ENCODE assay signal across 23 mouse cellular contexts in genomic region chr2:121403296-121403695, GRCm38 (mm10). TPM values are rescaled to one million over a fixed set of nuclear protein-coding genes. Genes with fewer than 3 reads are reported as not detected.
DNase-seq lines count a peak whose midpoint lies in the region; ATAC-seq lines count a peak whose summit lies in the region.
"Had no signal": no experiment of that assay in that cellular context is flagged by ENCODE, and none has a peak within 500 bp of the region (broad histone marks: within the 10 kb centered on the region; RNA-seq: fewer than 3 reads in every experiment).

No protein-coding gene starts in this region.

- no peak overlapping the region for H3K27ac ChIP-seq in embryonic facial prominence, embryonic 14.5 days (replicated peaks; ENCODE audit: low read depth, low read length)
- no peak overlapping the region for H3K27ac ChIP-seq in embryonic facial prominence, embryonic 10.5 days (replicated peaks)
- H3K27ac ChIP-seq: embryonic facial prominence, embryonic 15.5 days; forebrain, embryonic 15.5 days; heart, embryonic 15.5 days; hindbrain, embryonic 13.5 days had no signal

- DNase-seq in embryonic facial prominence, embryonic 14.5 days (ENCODE audit: low spot score), result peak; percentile 20
- DNase-seq in embryonic facial prominence, embryonic 10.5 days (ENCODE audit: low spot score), result no peak
- peak; percentile 25 for DNase-seq in kidney, postnatal 14 days
- no peak for DNase-seq in kidney, adult 11 months
- peak; percentile 14 for DNase-seq in lung, postnatal 36 days
- DNase-seq in lung, postnatal 25 days (ENCODE audit: low spot score), result no peak
- DNase-seq in layer of hippocampus, adult 9-10 months (ENCODE audit: low spot score), result no peak
- DNase-seq: adrenal gland, adult 2 months; adrenal gland, postnatal 25 days; B cell, adult 2 months; cerebellum, adult 18-20 months; cerebellum, adult 9-11 months; cerebellum, postnatal 36 days; gastrocnemius, postnatal 36 days; heart, adult 18-20 months; heart, postnatal 14 days had no signal

- ATAC-seq in embryonic facial prominence, embryonic 14.5 days (ENCODE audit: low read depth), result no peak
- ATAC-seq: forebrain, embryonic 15.5 days had no signal

- no peak overlapping the region for H3K4me2 ChIP-seq in embryonic facial prominence, embryonic 14.5 days (ENCODE audit: low read depth, low read length)
- H3K4me2 ChIP-seq: embryonic facial prominence, embryonic 15.5 days; forebrain, embryonic 15.5 days; heart, embryonic 11.5 days; heart, embryonic 15.5 days; hindbrain, embryonic 13.5 days had no signal

- H3K4me3 ChIP-seq in embryonic facial prominence, embryonic 14.5 days (ENCODE audit: low read depth, low read length), result no peak overlapping the region
- H3K4me3 ChIP-seq in embryonic facial prominence, embryonic 10.5 days, result no peak overlapping the region
- H3K4me3 ChIP-seq: embryonic facial prominence, embryonic 15.5 days; erythroblast, embryonic 14.5 days; forebrain, embryonic 15.5 days; heart, embryonic 15.5 days; hindbrain, embryonic 13.5 days had no signal

- 0 out of 2 replicates have a peak, but pooled peaks cover 1% of the 10 kb centered on the region for H3K9me3 ChIP-seq in embryonic facial prominence, embryonic 14.5 days (ENCODE audit: control insufficient read depth, low read length)
- H3K9me3 ChIP-seq in embryonic facial prominence, embryonic 10.5 days, result no peaks in the 10 kb centered on the region
- H3K9me3 ChIP-seq: embryonic facial prominence, embryonic 15.5 days; forebrain, embryonic 15.5 days; heart, embryonic 15.5 days; hindbrain, embryonic 13.5 days had no signal

- no peaks in the 10 kb centered on the region for H3K27me3 ChIP-seq in embryonic facial prominence, embryonic 14.5 days (replicated peaks; ENCODE audit: control insufficient read depth, insufficient read depth, low read length)
- H3K27me3 ChIP-seq in embryonic facial prominence, embryonic 10.5 days (replicated peaks; ENCODE audit: low read depth, poor library complexity, severe bottlenecking), result no peaks in the 10 kb centered on the region
- H3K27me3 ChIP-seq: embryonic facial prominence, embryonic 15.5 days; forebrain, embryonic 15.5 days; heart, embryonic 15.5 days; hindbrain, embryonic 13.5 days had no signal

- no peak overlapping the region for H3K9ac ChIP-seq in embryonic facial prominence, embryonic 14.5 days (ENCODE audit: low read depth, low read length)
- H3K9ac ChIP-seq: embryonic facial prominence, embryonic 15.5 days; forebrain, embryonic 15.5 days; heart, embryonic 15.5 days; hindbrain, embryonic 13.5 days had no signal

- no peaks in the 10 kb centered on the region for H3K36me3 ChIP-seq in embryonic facial prominence, embryonic 14.5 days (ENCODE audit: control insufficient read depth, insufficient read depth, low read length)
- no peaks in the 10 kb centered on the region for H3K36me3 ChIP-seq in embryonic facial prominence, embryonic 10.5 days (replicated peaks)
- H3K36me3 ChIP-seq: embryonic facial prominence, embryonic 15.5 days; forebrain, embryonic 15.5 days; heart, embryonic 15.5 days; hindbrain, embryonic 13.5 days had no signal

- no peaks in the 10 kb centered on the region for H3K4me1 ChIP-seq in embryonic facial prominence, embryonic 14.5 days (ENCODE audit: control insufficient read depth, insufficient read depth, low read length)
- H3K4me1 ChIP-seq in embryonic facial prominence, embryonic 10.5 days, result no peaks in the 10 kb centered on the region
- H3K4me1 ChIP-seq: embryonic facial prominence, embryonic 15.5 days; forebrain, embryonic 15.5 days; heart, embryonic 15.5 days; hindbrain, embryonic 13.5 days had no signal

RNA-seq across cellular contexts. Expression of gene Pdia3, which starts 10.3 kb away (rescaled TPM):
- 572 and 576 TPM in 2 replicates for polyA plus RNA-seq in embryonic facial prominence, embryonic 14.5 days (2014; fragmentation: Nextera tagmentation; extraction: Ambion mirVana)
- polyA plus RNA-seq in embryonic facial prominence, embryonic 10.5 days (2016; fragmentation: Nextera tagmentation; extraction: Ambion mirVana), result 609 and 638 TPM in 2 replicates

RNA-seq across cellular contexts. Expression of gene Catsper2, which starts 10.3 kb away (rescaled TPM):
- 1.7 and 2.1 TPM in 2 replicates for polyA plus RNA-seq in embryonic facial prominence, embryonic 14.5 days (2014; fragmentation: Nextera tagmentation; extraction: Ambion mirVana)
- polyA plus RNA-seq in embryonic facial prominence, embryonic 10.5 days (2016; fragmentation: Nextera tagmentation; extraction: Ambion mirVana), result 3.3 and 3.7 TPM in 2 replicates
- polyA plus RNA-seq: erythroblast, embryonic 14.5 days had no signal

RNA-seq across cellular contexts. Expression of gene Strc, which starts 16.3 kb away (rescaled TPM):
- polyA plus RNA-seq in embryonic facial prominence, embryonic 14.5 days (2014; fragmentation: Nextera tagmentation; extraction: Ambion mirVana), result 0.04 and 0.07 TPM in 2 replicates
- not detected in 2 replicates for polyA plus RNA-seq in embryonic facial prominence, embryonic 10.5 days (2016; fragmentation: Nextera tagmentation; extraction: Ambion mirVana)
- polyA plus RNA-seq: erythroblast, embryonic 14.5 days; forebrain, embryonic 11.5 days; forebrain, embryonic 15.5 days; heart, embryonic 15.5 days; hindbrain, embryonic 13.5 days had no signal

RNA-seq across cellular contexts. Expression of gene Ell3, which starts 40.8 kb away (rescaled TPM):
- polyA plus RNA-seq in embryonic facial prominence, embryonic 14.5 days (2014; fragmentation: Nextera tagmentation; extraction: Ambion mirVana), result 19.6 and 19.7 TPM in 2 replicates
- polyA plus RNA-seq in embryonic facial prominence, embryonic 10.5 days (2016; fragmentation: Nextera tagmentation; extraction: Ambion mirVana), result 8.0 and 12.0 TPM in 2 replicates
- polyA plus RNA-seq: erythroblast, embryonic 14.5 days had no signal

RNA-seq across cellular contexts. Expression of gene Serf2, which starts 45.7 kb away (rescaled TPM):
- polyA plus RNA-seq in embryonic facial prominence, embryonic 14.5 days (2014; fragmentation: Nextera tagmentation; extraction: Ambion mirVana), result 639 and 673 TPM in 2 replicates
- 482 and 494 TPM in 2 replicates for polyA plus RNA-seq in embryonic facial prominence, embryonic 10.5 days (2016; fragmentation: Nextera tagmentation; extraction: Ambion mirVana)

Comparison
In these comparisons a context has a peak if more than half of its experiments do, and no peak if none do; other contexts are left out.
1. DNase-seq: peak in embryonic facial prominence, embryonic 14.5 days (single experiment), kidney, postnatal 14 days (single experiment) and lung, postnatal 36 days (single experiment); none in embryonic facial prominence, embryonic 10.5 days (single experiment), kidney, adult 11 months (single experiment), lung, postnatal 25 days (single experiment) and layer of hippocampus, adult 9-10 months (single experiment).